ENCODE assay signal across 7 mouse cellular contexts in the genomic region with DNA sequence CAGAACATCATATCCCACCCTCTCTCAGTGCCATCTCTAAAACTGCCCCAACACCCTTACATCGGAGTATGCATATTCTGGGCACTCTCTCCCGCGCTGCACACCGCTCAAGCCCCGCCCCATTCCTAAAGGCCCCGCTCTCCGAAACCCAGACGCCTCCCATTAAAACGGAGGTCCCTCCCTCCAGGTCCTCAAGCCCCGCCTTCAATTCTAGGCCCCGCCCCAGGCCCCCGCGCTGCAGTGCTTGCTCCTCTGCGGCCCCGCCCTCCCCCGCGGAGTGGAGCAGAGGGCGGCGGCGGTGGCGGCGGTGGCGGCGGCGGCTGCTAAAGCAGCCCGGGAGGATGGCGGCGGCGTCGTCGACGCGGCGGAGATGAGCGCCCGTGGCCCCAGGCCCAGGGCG. TPM values are rescaled to one million over a fixed set of nuclear protein-coding genes. Genes with fewer than 3 reads are reported as not detected.
DNase-seq lines count a peak whose midpoint lies in the region; ATAC-seq and TF ChIP-seq lines count a peak whose summit lies in the region.

Rtn2 (plus strand) TSS at position 240 of the 400 bp plus-strand sequence.

- H3K4me2 ChIP-seq in hindbrain, postnatal 0 days (ENCODE audit: low read depth, low read length), result peak within 1 kb of the TSS; percentile 73

- H3K27ac ChIP-seq in hindbrain, postnatal 0 days, result peak within 1 kb of the TSS; percentile 87

- peaks cover 37% of the 10 kb centered on the region for H3K27me3 ChIP-seq in hindbrain, postnatal 0 days (ENCODE audit: insufficient read depth, low read length)
- peaks cover 62% of the 10 kb centered on the region for H3K27me3 ChIP-seq in megakaryocyte, embryonic 14.5 days (replicated peaks)

- no peaks in the 10 kb centered on the region for H3K9me3 ChIP-seq in hindbrain, postnatal 0 days (ENCODE audit: low read length)
- no peaks in the 10 kb centered on the region for H3K9me3 ChIP-seq in megakaryocyte, embryonic 14.5 days

- no peaks in the 10 kb centered on the region for H3K4me1 ChIP-seq in hindbrain, postnatal 0 days (ENCODE audit: insufficient read depth, low read length)
- peaks cover 37% of the 10 kb centered on the region for H3K4me1 ChIP-seq in megakaryocyte, embryonic 14.5 days

- 1% methylated on average over 36 of the region's 37 CpGs for whole genome bisulfite sequencing in hindbrain, postnatal 0 days

- H3K9ac ChIP-seq in hindbrain, postnatal 0 days (replicated peaks; ENCODE audit: low read length), result peak within 1 kb of the TSS; percentile 95

- H3K4me3 ChIP-seq in hindbrain, postnatal 0 days (ENCODE audit: low read length), result peak within 1 kb of the TSS; percentile 72
- peak within 1 kb of the TSS; percentile 91 for H3K4me3 ChIP-seq in megakaryocyte, embryonic 14.5 days (replicated peaks)

- ATAC-seq in hindbrain, postnatal 0 days, result peak; percentile 81

- H3K36me3 ChIP-seq in hindbrain, postnatal 0 days (ENCODE audit: insufficient read depth, low read length), result 0 out of 2 replicates have a peak, but pooled peaks cover 3% of the 10 kb centered on the region
- no peaks in the 10 kb centered on the region for H3K36me3 ChIP-seq in megakaryocyte, embryonic 14.5 days (replicated peaks; ENCODE audit: low read length)

- no peak for TF ChIP-seq CTCF in hindbrain, postnatal 0 days (IDR thresholded peaks at IDR 0.05; ENCODE audit: low read depth)

- DNase-seq in adipocyte (ENCODE audit: low spot score), result peak; percentile 20
- DNase-seq in cerebellum, postnatal 25 days, result peak; percentile 91 to 96
- DNase-seq in gastrocnemius, adult 18-20 months (ENCODE audit: low spot score), result peak; percentile 79
- DNase-seq in hindbrain, postnatal 0 days (ENCODE audit: low spot score), result peak; percentile 90
- peak; percentile 56 to 75 for DNase-seq in left cerebral cortex, adult 8-10 months (ENCODE audit: low spot score in 2 of 2)
- DNase-seq in right cerebral cortex, postnatal 36 days (ENCODE audit: low spot score in 2 of 2), result peak; percentile 65 to 77

RNA-seq across cellular contexts. Expression of gene Rtn2, which starts in this region (rescaled TPM):
- 1,000 to 10,000 TPM; 1,025 to 1,102 TPM for total RNA-seq in gastrocnemius, adult 18-20 months (2021)
- 151 and 155 TPM in 2 replicates for total RNA-seq in hindbrain, postnatal 0 days (2014; rRNA removed)
- 98.4 and 101 TPM in 2 replicates for polyA plus RNA-seq in hindbrain, postnatal 0 days (2015; fragmentation: Nextera tagmentation; extraction: Ambion mirVana)
- 100 to 1,000 TPM; 108 to 133 (median 114) TPM for total RNA-seq in left cerebral cortex, adult 8-10 months (2022)
- 6.1 and 8.4 TPM in 2 replicates for polyA plus RNA-seq in megakaryocyte, embryonic 14.5 days (2012; ENCODE audit: insufficient read depth, low replicate concordance)

Comparison
In these comparisons a context has a peak if more than half of its experiments do, and no peak if none do; other contexts are left out.
1. Peak in every context shown above with its lines: DNase-seq, ATAC-seq, H3K4me3 ChIP-seq and H3K27ac ChIP-seq.
2. RNA of gene Rtn2 (polyA plus RNA-seq): 98.4 to 101 TPM in hindbrain, postnatal 0 days; 6.1 to 8.4 TPM in megakaryocyte, embryonic 14.5 days; every median in the first group is over 10 times any median in the second.
3. DNase-seq: peak in every context shown above with its lines; median percentile 94 in cerebellum, postnatal 25 days; 90 in hindbrain, postnatal 0 days; 79 in gastrocnemius, adult 18-20 months; 71 in right cerebral cortex, postnatal 36 days; 66 in left cerebral cortex, adult 8-10 months; 20 in adipocyte.